Mouse (Mus musculus) hindbrain, embryonic 14.5 days (tissue): ENCODE measurements around the gene Sestd1. TPM values are rescaled to one million over a fixed set of nuclear protein-coding genes. Genes with fewer than 3 reads are reported as not detected.

Source experiments
- ATAC-seq: fragments of 200-750 bp; cut with Nextera tagmentation; 2 replicates; pipeline ENCODE4 v1.8.0; 2017; ENCODE audit warnings: moderate number of reproducible peaks, mild to moderate bottlenecking, moderate TSS enrichment, moderate library complexity; ENCODE audit not compliant: low FRiP score
- DNase-seq: peaks from one replicate; pipeline ENCODE4 v3.0.0-alpha.2; 2015; ENCODE audit warnings: low spot score
- H3K27ac ChIP-seq: fragments of 300-500 bp; sonication (generic); 2 replicates; pipeline ENCODE4 v1.5.1; 2014; ENCODE audit warnings: mild to moderate bottlenecking, moderate library complexity
- H3K27me3 ChIP-seq: fragments of 300-500 bp; sonication (generic); 2 replicates; pipeline ENCODE4 v1.6.1; 2014; ENCODE audit warnings: mild to moderate bottlenecking, low read length, mixed read lengths; ENCODE audit not compliant: control insufficient read depth, insufficient read depth
- H3K36me3 ChIP-seq: fragments of 300-500 bp; sonication (generic); replicated peaks from 2 replicates; pipeline ENCODE4 v1.6.1; 2014; ENCODE audit not compliant: control insufficient read depth, insufficient read depth
- H3K4me1 ChIP-seq: fragments of 300-500 bp; sonication (generic); replicated peaks from 2 replicates; pipeline ENCODE4 v1.6.1; 2014; ENCODE audit warnings: antibody characterized with exemption, low read length, mixed read lengths; ENCODE audit not compliant: control insufficient read depth, insufficient read depth
- H3K4me2 ChIP-seq: fragments of 300-500 bp; sonication (generic); replicated peaks from 2 replicates; pipeline ENCODE4 v1.6.1; 2014; ENCODE audit warnings: mild to moderate bottlenecking, moderate library complexity
- H3K4me3 ChIP-seq: fragments of 300-500 bp; sonication (generic); replicated peaks from 2 replicates; pipeline ENCODE4 v1.5.1; 2014; ENCODE audit warnings: mild to moderate bottlenecking, low read length
- H3K9ac ChIP-seq: fragments of 300-500 bp; sonication (generic); 2 replicates; pipeline ENCODE4 v1.6.1; 2014
- H3K9me3 ChIP-seq: fragments of 300-500 bp; sonication (generic); 2 replicates; pipeline ENCODE4 v1.6.1; 2016; ENCODE audit warnings: low read length; ENCODE audit not compliant: control insufficient read depth
- whole genome bisulfite sequencing: fragments of 180-500 bp; shearing (Covaris S2); extraction: QIAGEN DNeasy Blood & Tissue Kit; methylation state at CpG from one replicate; pipeline ENCODE4 v1.1.7; 2014; 5-methylcytosine and 5-hydroxymethylcytosine counted together
- polyA plus RNA-seq: library from polyadenylated mRNA; unstranded; fragments of >200 nt; fragmentation: Nextera tagmentation; extraction: Ambion mirVana; gene quantifications from 2 replicates; pipeline ENCODE4 v1.2.1, GENCODE M21; 2014

The Sestd1 gene
- polyA plus RNA-seq, 1 experiment from 2014 or later, result 51.7 TPM

- Histone ChIP-seq H3K4me2 (no peak overlapping the region), H3K27ac (no peak overlapping the region), H3K9ac (no peak overlapping the region), H3K4me3 (no peak overlapping the region), H3K36me3 (no peaks in the 10 kb centered on the region), H3K4me1 (no peaks in the 10 kb centered on the region), H3K27me3 (no peaks in the 10 kb centered on the region), H3K9me3 (no peaks in the 10 kb centered on the region)
- ATAC-seq, result no peak
- 76% methylated on average over 3 of the region's 3 CpGs for WGBS
- DNase-seq, result no peak
Measured at GRCm38 (mm10) chr2:77304494-77304893, 24.1 kb upstream of the Sestd1 start.

- no peak overlapping the region for H3K9ac ChIP-seq
- no peaks in the 10 kb centered on the region for H3K9me3 ChIP-seq
- H3K4me2 ChIP-seq, result no peak overlapping the region
- WGBS, result 75% methylated on average over 3 of the region's 3 CpGs
- no peaks in the 10 kb centered on the region for H3K36me3 ChIP-seq
- H3K4me1 ChIP-seq, result no peaks in the 10 kb centered on the region
- no peak overlapping the region for H3K4me3 ChIP-seq
- DNase-seq (no peak), ATAC-seq (no peak)
- no peak overlapping the region for H3K27ac ChIP-seq
- H3K27me3 ChIP-seq, result no peaks in the 10 kb centered on the region
Measured at GRCm38 (mm10) chr2:77303716-77304115, 23.3 kb upstream of the Sestd1 start.

GRCm38 (mm10) chr2:77302655-77303348 is 22.4 kb upstream of the Sestd1 start:
- Histone ChIP-seq H3K36me3 (no peaks in the 10 kb centered on the region), H3K27ac (no peak overlapping the region), H3K4me1 (no peaks in the 10 kb centered on the region), H3K4me2 (no peak overlapping the region), H3K27me3 (no peaks in the 10 kb centered on the region), H3K9ac (no peak overlapping the region), H3K9me3 (no peaks in the 10 kb centered on the region), H3K4me3 (no peak overlapping the region)
- ATAC-seq, result no peak
- no peak for DNase-seq
- 82% methylated on average over 5 of the region's 6 CpGs for WGBS

GRCm38 (mm10) chr2:77301687-77302389 is 21.4 kb upstream of the Sestd1 start:
- Histone ChIP-seq H3K4me3 (no peak overlapping the region), H3K9ac (no peak overlapping the region), H3K4me1 (no peaks in the 10 kb centered on the region), H3K36me3 (no peaks in the 10 kb centered on the region), H3K4me2 (no peak overlapping the region), H3K27me3 (no peaks in the 10 kb centered on the region), H3K9me3 (no peaks in the 10 kb centered on the region), H3K27ac (peak overlapping the region; percentile 67)
- WGBS, result 57% methylated on average over 9 of the region's 9 CpGs
- peak; percentile 74 for ATAC-seq
- DNase-seq, result no peak

- no peak overlapping the region for H3K4me3 ChIP-seq
- no peak for DNase-seq
- no peak overlapping the region for H3K9ac ChIP-seq
- H3K4me2 ChIP-seq, result no peak overlapping the region
- no peaks in the 10 kb centered on the region for H3K27me3 ChIP-seq
- no peaks in the 10 kb centered on the region for H3K36me3 ChIP-seq
- no peak overlapping the region for H3K27ac ChIP-seq
- ATAC-seq, result no peak
- H3K9me3 ChIP-seq, result no peaks in the 10 kb centered on the region
- no peaks in the 10 kb centered on the region for H3K4me1 ChIP-seq
- WGBS, result 61% methylated on average over 6 of the region's 6 CpGs
Measured at GRCm38 (mm10) chr2:77289701-77290100, 9.3 kb upstream of the Sestd1 start.

- 64% methylated on average over 2 of the region's 2 CpGs for WGBS
- ATAC-seq, result no peak
Measured at GRCm38 (mm10) chr2:77286755-77287154, 6.4 kb upstream of the Sestd1 start.

GRCm38 (mm10) chr2:77284281-77284899 is 4.0 kb upstream of the Sestd1 start:
- WGBS, result 75% methylated on average over 2 of the region's 2 CpGs
- H3K9me3 ChIP-seq, result no peaks in the 10 kb centered on the region

More at GRCm38 (mm10) chr2:77286755-77287154, 6.4 kb upstream of the Sestd1 start:
- no peak for DNase-seq
- Histone ChIP-seq H3K4me1 (no peaks in the 10 kb centered on the region), H3K4me3 (no peak overlapping the region), H3K27ac (no peak overlapping the region), H3K9ac (no peak overlapping the region), H3K9me3 (no peaks in the 10 kb centered on the region), H3K4me2 (no peak overlapping the region), H3K36me3 (no peaks in the 10 kb centered on the region), H3K27me3 (no peaks in the 10 kb centered on the region)

GRCm38 (mm10) chr2:77279861-77280511 is 406 bp downstream of the Sestd1 start:
- no peaks in the 10 kb centered on the region for H3K36me3 ChIP-seq
- peak overlapping the region; percentile 76 for H3K4me2 ChIP-seq
- ATAC-seq (peak; percentile 72), DNase-seq (peak; percentile 35)
- H3K27ac ChIP-seq, result peak overlapping the region; percentile 93
- H3K4me1 ChIP-seq, result peaks cover 20% of the 10 kb centered on the region
- no peaks in the 10 kb centered on the region for H3K27me3 ChIP-seq
- H3K9ac ChIP-seq, result peak overlapping the region; percentile 100
- no peaks in the 10 kb centered on the region for H3K9me3 ChIP-seq
- peak overlapping the region; percentile 96 for H3K4me3 ChIP-seq
- under 1% methylated on average over 41 of the region's 57 CpGs for WGBS

More at GRCm38 (mm10) chr2:77284281-77284899, 4.0 kb upstream of the Sestd1 start:
- Histone ChIP-seq H3K9ac (no peak overlapping the region), H3K27ac (no peak overlapping the region), H3K4me1 (no peaks in the 10 kb centered on the region; the same call in 1 of the 2 replicates), H3K27me3 (no peaks in the 10 kb centered on the region), H3K4me2 (no peak overlapping the region), H3K4me3 (no peak overlapping the region), H3K36me3 (no peaks in the 10 kb centered on the region)
- ATAC-seq, result no peak
- no peak for DNase-seq

GRCm38 (mm10) chr2:77277272-77277671 is 3.1 kb downstream of the Sestd1 start:
- no peak overlapping the region; the same call in 1 of the 2 replicates for H3K4me2 ChIP-seq
- no peak overlapping the region for H3K27ac ChIP-seq
- DNase-seq, result no peak
- no peaks in the 10 kb centered on the region for H3K27me3 ChIP-seq
- H3K36me3 ChIP-seq, result no peaks in the 10 kb centered on the region
- H3K4me3 ChIP-seq, result no peak overlapping the region
- H3K9ac ChIP-seq, result no peak overlapping the region
- WGBS, result 63% methylated on average over 4 of the region's 4 CpGs
- ATAC-seq, result no peak
- H3K9me3 ChIP-seq, result no peaks in the 10 kb centered on the region
- peaks cover 32% of the 10 kb centered on the region for H3K4me1 ChIP-seq
